Mouse (Mus musculus): ENCODE data around the gene Slc7a4.

Gene Slc7a4

GRCm38 (mm10) chr16:17524156-17524555 is 58.9 kb downstream of the Slc7a4 start:
- DNase-seq (ENCODE audit: low read depth, low spot score): no peak

All from embryo, embryonic 11.5 days (tissue).